Mouse (Mus musculus) forebrain, embryonic 12.5 days (tissue): Measurements from ENCODE around the gene Ntf3. TPM values are rescaled to one million over a fixed set of nuclear protein-coding genes. Genes with fewer than 3 reads are reported as not detected.

Experiments
- ATAC-seq: fragments of 200-750 bp; cut with Nextera tagmentation; 2 replicates; pipeline ENCODE4 v1.8.0; 2017; ENCODE audit warnings: moderate TSS enrichment; ENCODE audit not compliant: low FRiP score
- H3K27ac ChIP-seq: fragments of 300-500 bp; sonication (generic); 2 replicates; pipeline ENCODE4 v1.5.1; 2016; ENCODE audit warnings: mild to moderate bottlenecking
- H3K27me3 ChIP-seq: fragments of 300-500 bp; sonication (generic); 2 replicates; pipeline ENCODE4 v1.6.1; 2016; ENCODE audit warnings: mild to moderate bottlenecking
- H3K36me3 ChIP-seq: fragments of 300-500 bp; sonication (generic); replicated peaks from 2 replicates; pipeline ENCODE4 v1.6.1; 2016; ENCODE audit warnings: mild to moderate bottlenecking
- H3K4me1 ChIP-seq: fragments of 300-500 bp; sonication (generic); 2 replicates; pipeline ENCODE4 v1.6.1; 2016
- H3K4me2 ChIP-seq: fragments of 300-500 bp; sonication (generic); 2 replicates; pipeline ENCODE4 v1.6.1; 2016; ENCODE audit warnings: mild to moderate bottlenecking, moderate library complexity
- H3K4me3 ChIP-seq: fragments of 300-500 bp; sonication (generic); replicated peaks from 2 replicates; pipeline ENCODE4 v1.5.1; 2016; ENCODE audit warnings: mild to moderate bottlenecking
- H3K9ac ChIP-seq: fragments of 300-500 bp; sonication (generic); 2 replicates; pipeline ENCODE4 v1.6.1; 2016; ENCODE audit warnings: mild to moderate bottlenecking
- H3K9me3 ChIP-seq: fragments of 300-500 bp; sonication (generic); 2 replicates; pipeline ENCODE4 v1.6.1; 2016
- WGBS: fragments of 180-500 bp; shearing (Covaris S2); methylation state at CpG from one replicate; pipeline ENCODE4 v1.1.7; 2016; 5-methylcytosine and 5-hydroxymethylcytosine counted together
- polyA plus RNA-seq: library from polyadenylated mRNA; unstranded; fragments of >200 nt; fragmentation: Nextera tagmentation; extraction: Ambion mirVana; gene quantifications from 2 replicates; pipeline ENCODE4 v1.2.1, GENCODE M21; 2016

Gene Ntf3
- polyA plus RNA-seq, 1 experiment from 2014 or later: 3.2 TPM

- Histone ChIP-seq H3K36me3 (no peaks in the 10 kb centered on the region), H3K4me2 (no peak overlapping the region), H3K27ac (no peak overlapping the region), H3K4me3 (no peak overlapping the region), H3K27me3 (no peaks in the 10 kb centered on the region), H3K9ac (no peak overlapping the region), H3K9me3 (no peaks in the 10 kb centered on the region), H3K4me1 (no peaks in the 10 kb centered on the region)
- ATAC-seq: no peak
- WGBS: 88% methylated on average over 6 of the region's 6 CpGs
These were observed 71.7 kb downstream of the Ntf3 start for GRCm38 (mm10) chr6:126095041-126095440.

GRCm38 (mm10) chr6:126092026-126092425, 74.7 kb downstream of the Ntf3 start:
- Histone ChIP-seq H3K36me3 (no peaks in the 10 kb centered on the region), H3K9ac (no peak overlapping the region), H3K4me3 (no peak overlapping the region), H3K9me3 (no peaks in the 10 kb centered on the region), H3K4me1 (no peaks in the 10 kb centered on the region), H3K27ac (no peak overlapping the region), H3K4me2 (no peak overlapping the region), H3K27me3 (no peaks in the 10 kb centered on the region)
- WGBS: 77% methylated on average over 5 of the region's 5 CpGs
- ATAC-seq: no peak

GRCm38 (mm10) chr6:126090063-126090462, 76.6 kb downstream of the Ntf3 start:
- Histone ChIP-seq H3K4me1 (no peaks in the 10 kb centered on the region), H3K27ac (no peak overlapping the region), H3K36me3 (no peaks in the 10 kb centered on the region), H3K4me2 (no peak overlapping the region), H3K4me3 (no peak overlapping the region), H3K9ac (no peak overlapping the region), H3K9me3 (no peaks in the 10 kb centered on the region), H3K27me3 (no peaks in the 10 kb centered on the region)
- ATAC-seq: no peak
- 90% methylated on average over 1 of the region's 1 CpGs for WGBS

- no peaks in the 10 kb centered on the region for H3K27me3 ChIP-seq
- H3K4me2 ChIP-seq: no peak overlapping the region
- ATAC-seq: no peak
- no peaks in the 10 kb centered on the region for H3K36me3 ChIP-seq
- no peak overlapping the region for H3K9ac ChIP-seq
- H3K9me3 ChIP-seq: no peaks in the 10 kb centered on the region
- no peak overlapping the region for H3K27ac ChIP-seq
- no peak overlapping the region for H3K4me3 ChIP-seq
- WGBS: 94% methylated on average over 12 of the region's 12 CpGs
- H3K4me1 ChIP-seq: no peaks in the 10 kb centered on the region
These were observed 78.0 kb downstream of the Ntf3 start for GRCm38 (mm10) chr6:126088489-126089265.

- WGBS: 80% methylated on average over 3 of the region's 3 CpGs
- no peaks in the 10 kb centered on the region for H3K27me3 ChIP-seq
- ATAC-seq: no peak
These were observed 80.3 kb downstream of the Ntf3 start for GRCm38 (mm10) chr6:126086321-126086950.

GRCm38 (mm10) chr6:126080531-126080930, 86.2 kb downstream of the Ntf3 start:
- no peak overlapping the region for H3K4me3 ChIP-seq
- no peaks in the 10 kb centered on the region for H3K4me1 ChIP-seq
- ATAC-seq: no peak
- no peaks in the 10 kb centered on the region for H3K36me3 ChIP-seq
- WGBS: 83% methylated on average over 3 of the region's 3 CpGs
- H3K27ac ChIP-seq: no peak overlapping the region
- H3K9ac ChIP-seq: no peak overlapping the region
- no peaks in the 10 kb centered on the region for H3K27me3 ChIP-seq
- H3K4me2 ChIP-seq: no peak overlapping the region
- H3K9me3 ChIP-seq: no peaks in the 10 kb centered on the region

More at GRCm38 (mm10) chr6:126086321-126086950, 80.3 kb downstream of the Ntf3 start:
- H3K9me3 ChIP-seq: no peaks in the 10 kb centered on the region
- H3K4me1 ChIP-seq: no peaks in the 10 kb centered on the region
- no peak overlapping the region for H3K4me2 ChIP-seq
- H3K9ac ChIP-seq: no peak overlapping the region
- H3K36me3 ChIP-seq: no peaks in the 10 kb centered on the region
- H3K4me3 ChIP-seq: no peak overlapping the region
- no peak overlapping the region for H3K27ac ChIP-seq

GRCm38 (mm10) chr6:126057706-126058105, 109.0 kb downstream of the Ntf3 start:
- Histone ChIP-seq H3K27me3 (no peaks in the 10 kb centered on the region), H3K36me3 (no peaks in the 10 kb centered on the region), H3K9me3 (no peaks in the 10 kb centered on the region), H3K4me1 (no peaks in the 10 kb centered on the region), H3K4me3 (no peak overlapping the region), H3K4me2 (no peak overlapping the region), H3K27ac (no peak overlapping the region), H3K9ac (no peak overlapping the region)
- 79% methylated on average over 3 of the region's 3 CpGs for WGBS
- no peak for ATAC-seq

- Histone ChIP-seq H3K9ac (no peak overlapping the region), H3K4me3 (no peak overlapping the region), H3K4me1 (no peaks in the 10 kb centered on the region), H3K4me2 (no peak overlapping the region), H3K27ac (no peak overlapping the region), H3K36me3 (no peaks in the 10 kb centered on the region), H3K9me3 (no peaks in the 10 kb centered on the region), H3K27me3 (no peaks in the 10 kb centered on the region)
- 85% methylated on average over 5 of the region's 5 CpGs for WGBS
- ATAC-seq: no peak
These were observed 113.6 kb downstream of the Ntf3 start for GRCm38 (mm10) chr6:126053136-126053535.
